Mouse (Mus musculus) cerebellum, adult 11-12 months (tissue): ENCODE results near the gene Gm10309.
"Not testable (repeated sequence)": the region's sequence is repeated elsewhere in the genome, so short reads cannot be mapped to it uniquely, and the experiment has no call there.

ENCODE experiments used
- DNase-seq: peaks from one replicate; pipeline ENCODE4 v3.0.0; 2022

The Gm10309 gene

DNA sequence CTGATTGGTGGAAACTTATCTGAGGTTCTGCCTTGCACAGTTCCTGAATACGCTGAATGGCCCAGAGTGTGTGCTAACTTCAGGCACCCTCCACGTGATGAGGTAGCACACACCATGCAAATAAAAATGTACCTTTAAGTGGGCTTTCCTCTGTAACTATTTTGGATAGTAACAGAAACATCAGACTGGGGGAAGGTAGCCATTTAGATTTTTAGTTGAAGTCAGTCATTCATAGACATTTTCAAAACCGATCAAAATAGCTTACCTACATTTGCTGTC, 3.1 kb upstream of the Gm10309 start:
- no peak for DNase-seq

DNA sequence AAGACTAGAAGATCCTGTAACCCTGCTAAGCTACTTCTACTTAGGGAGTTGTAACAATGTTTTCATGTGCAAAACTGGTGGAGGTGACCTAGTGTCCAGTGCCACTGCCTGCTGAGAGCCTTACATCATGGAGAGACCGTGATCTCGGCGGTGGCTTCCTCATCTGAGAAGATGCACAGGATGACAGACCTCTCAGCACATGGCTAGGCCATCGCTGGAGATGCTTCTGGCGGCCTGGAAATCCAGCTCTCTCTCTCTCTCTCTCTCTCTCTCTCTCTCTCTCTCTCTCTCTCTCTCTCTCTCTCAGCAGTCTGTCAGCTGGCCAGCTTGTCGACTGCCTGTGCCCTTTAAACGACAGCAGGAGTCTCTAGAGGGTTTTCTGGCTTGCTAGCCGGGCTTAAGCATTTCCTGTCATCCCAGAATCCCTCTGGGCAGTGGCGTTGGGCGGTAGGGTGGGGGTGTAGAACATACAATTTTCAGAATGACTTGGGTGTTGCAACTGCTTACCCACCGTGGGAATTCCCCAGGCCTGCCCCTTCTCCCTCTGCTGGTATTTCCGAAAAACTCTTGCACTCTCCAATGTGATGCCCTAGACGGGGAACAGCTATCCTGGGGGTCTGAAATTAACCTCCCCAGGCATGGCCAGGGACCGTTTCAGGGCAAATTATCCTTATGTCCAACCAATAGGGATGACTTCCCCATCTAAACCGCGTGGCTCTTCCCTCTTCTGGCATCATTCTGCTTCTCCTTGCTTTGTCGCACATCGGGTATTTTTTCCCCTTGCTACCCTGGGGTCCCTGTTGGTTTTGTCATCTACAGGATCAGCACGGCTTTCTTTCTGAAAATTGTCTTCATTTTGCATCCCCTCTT, 2.5 kb upstream of the Gm10309 start:
- no peak for DNase-seq

DNA sequence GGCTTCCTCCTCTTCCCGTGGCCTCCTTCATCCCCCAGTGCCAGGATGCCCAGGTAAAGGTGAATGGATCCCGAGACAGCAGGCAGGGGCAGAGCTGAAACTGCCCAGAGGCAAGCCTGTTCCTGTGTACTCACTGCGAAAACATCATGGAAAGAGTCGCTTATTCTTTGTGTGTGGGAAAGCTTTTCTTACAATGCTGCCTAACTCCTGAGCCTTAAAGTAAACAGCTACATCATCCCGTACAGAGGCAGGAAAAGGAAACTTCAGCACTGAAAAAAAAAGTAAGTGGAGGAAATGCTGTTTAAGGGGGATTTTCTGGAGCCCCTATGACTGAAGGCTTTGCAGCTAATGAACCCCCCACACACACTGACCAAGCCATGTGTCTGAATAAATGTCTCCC, 1.8 kb upstream of the Gm10309 start:
- DNase-seq = no peak

DNA sequence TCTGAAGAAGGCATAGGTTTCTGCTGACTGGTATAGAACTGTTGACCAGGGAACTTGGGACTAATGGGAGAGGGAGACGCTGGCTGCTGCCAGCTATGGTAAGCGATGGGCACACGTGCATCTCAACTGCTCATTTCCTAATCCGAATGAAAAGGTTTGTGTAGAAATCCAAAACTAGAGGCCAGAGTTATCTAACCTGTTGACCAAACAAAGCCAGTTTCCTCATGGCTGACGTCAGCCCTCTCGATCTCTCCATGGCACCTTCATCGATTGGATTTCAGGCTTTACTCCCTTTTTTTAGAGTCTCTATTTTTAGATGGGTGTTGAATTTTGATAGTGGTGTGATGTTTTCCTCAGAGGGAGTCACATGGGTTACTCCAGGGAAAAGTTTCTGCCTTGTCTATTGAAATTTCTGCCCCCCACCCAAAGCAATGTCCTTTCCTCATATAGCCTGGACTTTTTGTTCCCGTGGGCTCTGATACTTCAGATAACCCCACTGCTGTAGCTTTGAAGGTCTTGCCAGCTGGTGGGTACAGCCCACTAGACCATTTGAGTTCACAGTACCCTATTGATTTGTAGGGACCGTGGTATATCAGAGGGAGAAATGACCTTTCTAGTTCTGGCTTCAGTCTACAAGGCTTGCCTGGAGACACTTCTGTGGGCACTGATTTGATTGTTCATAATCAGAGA, 1.7 kb downstream of the Gm10309 start:
- DNase-seq = no peak

DNA sequence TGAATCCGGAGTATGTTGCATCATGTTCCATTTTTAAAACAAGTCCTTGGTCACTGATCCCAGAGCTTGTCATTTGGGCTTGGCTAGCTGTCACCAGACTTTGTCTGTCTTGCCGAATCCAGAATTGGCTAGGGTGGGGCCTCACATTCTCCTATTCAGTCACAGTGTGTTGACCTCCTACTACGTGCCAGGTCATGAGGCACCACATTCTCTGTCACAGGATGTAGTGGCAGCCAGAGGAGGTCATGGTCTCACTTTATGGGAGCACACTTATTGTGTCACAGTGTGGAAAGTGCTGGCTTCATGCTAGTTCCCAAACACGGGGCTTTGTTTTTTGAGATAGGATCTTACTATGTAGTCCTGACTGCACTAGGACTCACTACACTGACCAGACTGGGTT, 3.6 kb downstream of the Gm10309 start:
- no peak for DNase-seq

DNA sequence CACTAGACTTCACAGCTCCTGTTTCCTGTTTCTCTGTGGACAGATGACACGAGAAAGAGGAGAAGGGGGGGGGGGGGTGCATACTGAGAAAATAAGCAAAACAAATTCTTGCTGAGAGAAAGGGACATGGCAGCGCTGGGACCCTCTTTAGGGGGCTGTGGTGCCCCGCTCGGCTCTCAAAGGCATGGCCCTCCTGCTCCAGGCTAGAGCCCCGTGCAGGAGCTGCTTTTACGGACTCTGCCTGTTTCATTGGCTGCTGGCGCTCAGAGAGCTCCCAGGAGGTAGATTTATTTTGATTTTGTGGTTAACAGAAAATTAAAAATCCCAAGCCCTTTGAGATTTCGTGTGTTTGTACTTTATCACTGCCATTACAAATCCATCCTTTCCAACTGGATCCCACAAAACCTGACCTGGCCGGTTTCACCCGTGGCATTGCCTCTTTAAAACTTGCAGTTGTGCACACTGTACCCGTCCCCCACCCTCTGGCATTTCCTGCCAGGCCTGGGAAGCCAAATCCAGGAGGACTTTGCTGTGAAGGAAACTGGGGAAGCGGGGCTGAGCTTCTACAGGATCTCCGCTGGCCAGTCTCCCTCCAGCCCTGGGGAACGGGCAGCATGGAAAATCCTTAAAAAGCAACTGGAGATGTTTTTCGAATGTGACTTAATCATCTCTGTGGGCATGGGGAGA, 5.5 kb downstream of the Gm10309 start:
- no peak for DNase-seq

DNA sequence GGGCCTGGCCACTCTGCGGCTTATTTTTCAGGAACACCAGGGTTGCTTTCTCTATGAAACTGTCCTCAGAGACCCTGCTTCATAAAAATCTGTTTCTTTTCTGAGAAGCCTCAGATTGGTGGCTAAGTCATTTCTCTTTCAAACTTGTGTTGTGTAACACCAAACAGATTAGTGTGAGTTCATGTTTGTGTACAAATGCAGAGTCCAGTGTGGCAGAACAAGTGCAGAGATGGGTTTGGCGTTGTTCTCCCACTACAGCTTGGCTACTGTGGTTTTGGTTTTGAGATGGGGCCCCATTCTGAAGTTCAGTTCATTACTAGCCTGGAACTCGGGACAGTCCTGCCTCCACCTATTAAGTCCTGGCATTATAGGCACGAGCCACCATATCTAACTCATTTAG, 7.7 kb downstream of the Gm10309 start:
- DNase-seq = no peak

DNA sequence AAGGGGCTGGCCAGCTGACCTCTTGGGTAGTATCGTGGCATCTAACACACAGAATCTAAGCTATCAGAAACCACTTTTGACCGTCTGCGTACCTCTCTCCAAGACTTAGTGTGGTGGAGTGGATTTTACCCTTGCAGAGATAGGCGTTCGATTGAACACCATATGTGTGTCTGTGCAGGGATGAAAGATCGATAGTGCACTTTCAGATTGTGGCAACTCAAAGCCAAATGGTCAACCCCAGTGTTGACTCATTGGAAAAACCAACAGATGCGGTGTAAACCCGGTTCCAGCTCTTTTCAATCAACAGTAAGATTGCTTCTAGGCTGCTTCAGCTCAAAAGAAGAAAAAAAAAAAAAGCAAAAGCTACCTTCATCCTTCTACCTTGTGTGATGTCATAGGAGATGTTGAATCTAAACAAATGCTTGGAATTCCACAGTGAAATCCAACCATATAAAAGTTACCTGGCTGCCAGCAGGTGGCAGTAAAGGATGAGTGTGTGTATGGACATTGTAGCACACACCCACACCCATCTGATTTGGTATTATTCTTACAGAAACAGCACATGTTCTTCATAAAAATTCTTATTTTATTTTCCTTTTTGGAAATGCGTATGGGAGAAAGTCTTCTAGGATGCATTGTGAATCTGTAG, 8.8 kb downstream of the Gm10309 start:
- DNase-seq = no peak

DNA sequence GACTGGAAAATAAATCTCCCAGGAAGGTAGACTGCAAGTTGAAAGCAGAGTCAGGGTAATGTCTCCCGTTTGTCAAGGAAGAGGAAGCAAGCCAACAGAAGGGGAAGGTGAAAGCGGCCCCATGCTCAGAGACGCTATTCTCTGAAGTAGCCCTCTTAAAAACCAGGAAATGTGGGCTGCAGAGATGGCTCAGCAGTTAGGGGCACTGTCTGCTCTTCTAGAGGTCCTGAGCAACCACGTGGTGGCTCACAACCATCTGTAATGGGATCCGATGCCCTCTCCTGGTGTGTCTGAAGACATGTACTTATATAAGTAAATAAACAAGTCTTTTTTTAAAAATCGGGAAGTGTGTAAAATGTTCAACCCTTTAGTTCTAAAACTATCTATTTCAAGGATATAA, 10.1 kb downstream of the Gm10309 start:
- no peak for DNase-seq

DNA sequence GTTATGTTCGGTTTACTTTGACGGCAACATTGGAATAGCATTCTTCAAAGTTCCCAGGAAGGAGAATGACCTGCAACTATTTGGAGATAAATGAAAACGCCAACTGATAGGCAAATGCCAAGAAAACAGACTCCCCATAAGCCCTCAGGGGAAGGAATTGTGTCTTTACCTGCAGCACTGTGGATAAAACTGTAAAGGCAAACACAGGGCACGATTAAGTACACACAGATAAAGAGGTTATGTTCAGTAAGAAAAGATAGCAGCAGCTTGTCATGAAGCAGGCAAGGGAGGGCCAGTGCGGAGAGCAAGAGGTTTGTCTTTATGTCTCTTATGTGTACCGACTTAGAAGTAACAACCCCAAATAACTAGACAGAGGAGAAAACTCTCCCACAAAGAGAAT, 10.5 kb downstream of the Gm10309 start:
- DNase-seq = no peak

DNA sequence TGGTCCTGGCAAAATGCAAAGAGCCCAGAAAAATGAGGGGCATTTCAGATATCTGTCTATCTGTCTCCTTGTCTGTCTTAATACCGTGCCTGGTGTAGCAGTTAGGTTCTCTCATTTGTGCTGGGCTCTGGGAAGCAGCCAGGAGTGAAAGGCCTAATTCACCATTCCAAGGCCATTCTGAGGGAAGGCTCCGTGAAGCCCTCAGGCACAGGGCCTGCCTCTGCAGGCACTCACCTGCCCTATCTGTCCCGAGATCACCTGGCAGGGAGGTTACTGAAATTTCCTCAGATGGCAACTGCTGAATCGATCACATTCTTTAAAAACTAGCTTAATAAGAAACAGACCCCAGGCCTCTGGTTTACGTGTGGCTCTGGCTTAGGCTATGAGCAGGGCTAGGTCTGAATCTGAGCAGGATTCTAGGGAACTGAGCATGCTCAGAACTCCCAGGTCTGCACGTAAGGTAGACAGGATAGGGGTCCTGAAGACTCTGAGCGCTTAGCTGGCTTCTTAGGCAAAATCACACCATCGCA, 11.1 kb downstream of the Gm10309 start:
- DNase-seq = no peak

DNA sequence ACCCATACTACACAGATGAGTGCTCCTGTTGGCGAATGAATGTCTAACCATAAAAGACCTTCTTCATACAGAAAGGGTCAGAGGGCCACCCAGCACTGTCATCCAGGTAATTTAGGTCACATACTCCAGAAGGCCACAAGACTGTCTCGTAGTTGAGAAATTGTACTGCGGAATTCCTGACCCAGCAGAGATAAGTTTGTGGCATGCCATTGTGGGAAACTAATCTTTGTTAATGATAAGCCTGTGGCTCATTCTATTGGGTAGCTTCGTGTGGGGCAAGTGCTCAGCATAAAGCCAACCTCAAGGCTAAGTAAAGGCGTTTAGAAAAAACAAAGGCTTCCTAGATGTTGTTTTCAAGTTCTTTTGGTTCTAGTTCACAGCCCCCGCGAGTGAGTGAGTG, 12.7 kb downstream of the Gm10309 start:
- no peak for DNase-seq

DNA sequence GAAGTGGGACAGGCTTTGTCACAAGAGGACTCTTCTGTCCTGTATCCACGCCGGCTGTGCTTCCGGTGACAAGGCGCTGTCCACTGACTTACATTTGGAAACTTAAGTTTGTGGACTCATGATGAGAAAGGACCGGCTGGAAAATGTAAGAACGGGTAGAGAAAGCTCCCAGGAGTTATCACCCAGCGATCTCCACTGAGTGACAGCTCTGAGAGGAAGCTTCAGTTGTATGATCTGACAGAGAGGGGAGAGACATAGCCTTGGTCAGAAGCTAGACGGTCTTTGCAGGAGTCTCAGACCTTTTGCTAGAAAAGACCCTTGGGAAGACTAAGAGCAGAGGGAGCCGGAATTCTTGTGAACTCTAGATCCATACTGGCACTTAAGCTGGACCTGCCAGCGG, 15.2 kb downstream of the Gm10309 start:
- no peak for DNase-seq

DNA sequence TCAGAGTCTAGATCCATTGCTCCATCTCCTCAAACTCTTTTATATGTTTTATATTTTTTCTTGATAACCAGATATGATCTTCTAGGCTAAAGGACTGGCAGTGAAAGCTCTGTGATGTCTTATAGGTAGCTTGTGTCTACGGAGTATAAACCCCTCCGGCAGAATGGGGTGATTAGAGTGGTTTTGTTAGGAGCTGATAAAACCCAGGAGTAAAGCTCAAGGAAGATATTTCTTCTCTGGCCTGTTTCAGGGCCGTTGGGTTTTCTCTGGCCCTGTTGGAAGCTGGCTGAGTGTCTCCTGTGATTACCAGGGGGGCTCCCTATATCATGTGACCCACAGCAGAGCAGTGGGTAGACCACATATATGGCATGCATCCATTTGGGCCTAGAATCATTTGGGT, 17.6 kb downstream of the Gm10309 start:
- no peak for DNase-seq

DNA sequence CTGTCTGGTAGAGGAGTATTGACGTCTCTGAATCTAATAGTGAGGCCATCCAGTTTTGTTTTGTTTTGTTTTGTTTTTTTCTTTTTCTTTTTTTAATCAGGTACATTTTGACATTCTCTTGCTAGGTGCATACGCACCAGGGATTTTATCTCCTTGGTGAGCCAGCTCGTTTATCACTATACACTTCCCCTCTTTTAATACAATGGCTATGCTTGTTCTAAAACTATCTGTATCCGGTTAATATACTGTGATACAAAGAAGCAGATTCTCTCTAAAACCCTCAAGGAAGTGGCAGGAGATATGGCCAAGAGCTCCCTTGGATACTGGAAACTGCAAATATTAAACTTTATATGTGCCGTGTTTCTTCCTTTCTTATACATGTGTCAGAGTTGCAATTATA, 18.4 kb downstream of the Gm10309 start:
- DNase-seq = no peak

DNA sequence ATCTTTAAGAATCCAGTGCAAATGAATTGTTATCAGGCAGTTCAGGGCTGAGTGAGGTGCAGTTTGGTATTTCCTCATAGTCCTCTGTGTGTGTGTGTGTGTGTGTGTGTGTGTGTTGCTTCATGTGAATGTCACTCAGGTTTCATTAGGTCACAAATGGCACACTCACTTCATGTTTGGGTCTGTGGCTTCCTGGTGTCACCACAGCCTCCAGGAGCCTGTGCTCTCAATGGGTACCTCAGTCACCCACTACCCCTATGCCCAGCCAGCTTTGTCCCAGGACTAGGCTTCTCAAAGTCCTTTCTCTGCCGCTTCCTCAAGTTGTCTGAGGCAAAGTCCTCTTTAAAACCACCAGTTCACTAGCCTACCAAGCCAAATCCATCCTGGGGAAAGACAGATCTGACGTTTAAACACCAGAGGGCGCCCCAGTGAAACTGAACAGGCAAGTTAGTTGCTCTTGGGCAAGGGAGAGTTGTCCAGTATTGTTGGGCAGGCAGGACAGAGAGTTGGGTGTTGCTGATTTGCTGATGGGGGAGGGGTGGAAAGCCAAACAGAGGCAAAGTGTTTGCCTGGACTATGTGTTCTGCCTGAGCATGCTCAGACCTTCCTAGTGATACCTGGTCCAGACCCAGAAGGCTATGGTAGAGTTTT, 20.8 kb downstream of the Gm10309 start:
- peak; percentile 65 for DNase-seq

DNA sequence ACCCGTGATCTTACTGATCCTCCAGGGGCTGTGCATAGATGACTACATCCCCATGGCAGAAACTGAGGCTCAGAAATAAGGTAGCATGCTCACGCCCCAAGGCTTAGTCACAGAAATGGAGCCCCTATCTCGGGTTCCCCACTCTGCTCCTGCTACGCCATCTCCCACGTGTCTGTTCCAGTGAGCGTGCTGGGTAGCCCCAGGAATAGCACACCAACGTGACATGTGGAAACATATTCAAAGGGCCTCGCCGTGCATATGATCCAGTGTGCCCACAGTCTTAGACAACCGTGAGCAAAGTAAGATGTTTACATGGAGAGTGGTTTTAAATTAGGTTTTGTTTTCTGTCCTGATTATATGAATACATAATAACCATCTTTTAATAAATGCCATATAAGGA, 22.4 kb downstream of the Gm10309 start:
- DNase-seq = no peak

DNA sequence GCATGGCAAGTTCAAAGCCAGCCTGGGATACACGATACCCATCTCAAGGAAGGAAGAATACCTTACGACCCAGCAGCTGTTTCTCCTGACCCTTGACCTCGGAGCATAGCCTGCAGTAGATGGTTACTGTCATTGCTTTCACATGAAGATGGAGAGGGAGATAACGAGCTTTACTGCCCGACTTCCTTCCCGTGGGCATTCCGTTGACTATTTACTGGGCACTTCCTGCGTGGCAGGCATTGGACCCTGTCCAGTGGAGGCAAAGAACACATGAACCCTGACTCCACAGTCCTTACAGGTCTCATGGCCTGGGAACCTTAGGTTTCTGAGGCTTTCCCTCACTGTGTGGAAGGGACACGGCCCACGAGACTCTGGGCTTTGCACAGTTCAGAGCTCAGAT, 25.6 kb downstream of the Gm10309 start:
- no peak for DNase-seq

DNA sequence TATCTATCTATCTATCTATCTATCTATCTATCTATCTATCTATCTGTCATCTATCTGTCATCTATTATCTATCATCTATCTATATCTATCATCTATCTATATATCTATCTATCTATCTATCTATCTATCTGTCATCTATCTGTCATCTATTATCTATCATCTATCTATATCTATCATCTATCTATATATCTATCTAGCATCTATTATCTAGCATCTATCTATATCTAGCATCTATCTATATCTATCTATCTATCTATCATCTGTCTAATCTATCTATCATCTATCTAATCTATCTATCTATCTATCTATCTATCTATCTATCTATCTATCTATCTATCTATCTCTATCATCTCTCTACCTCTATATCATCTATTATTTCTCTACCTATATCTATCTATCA, 27.6 kb downstream of the Gm10309 start:
- DNase-seq = not testable (repeated sequence)

DNA sequence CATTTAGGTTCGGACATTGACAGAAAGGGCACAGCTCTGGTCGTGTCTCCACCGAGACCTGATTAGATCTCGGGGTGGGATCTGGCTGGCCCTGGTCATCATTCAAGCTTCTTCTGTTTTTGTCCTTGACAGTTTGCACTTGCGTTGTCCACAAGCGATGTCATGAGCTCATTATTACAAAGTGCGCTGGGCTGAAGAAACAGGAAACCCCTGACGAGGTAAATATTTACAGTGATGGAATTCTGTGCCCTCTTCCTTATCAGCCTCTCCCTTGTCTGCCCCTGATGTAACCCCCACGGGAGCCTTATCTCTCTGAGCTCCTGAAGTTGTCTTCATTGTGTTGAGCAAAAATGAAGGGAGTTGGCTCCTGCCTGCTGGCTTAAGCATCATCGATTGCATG, 28.4 kb downstream of the Gm10309 start:
- DNase-seq = no peak

DNA sequence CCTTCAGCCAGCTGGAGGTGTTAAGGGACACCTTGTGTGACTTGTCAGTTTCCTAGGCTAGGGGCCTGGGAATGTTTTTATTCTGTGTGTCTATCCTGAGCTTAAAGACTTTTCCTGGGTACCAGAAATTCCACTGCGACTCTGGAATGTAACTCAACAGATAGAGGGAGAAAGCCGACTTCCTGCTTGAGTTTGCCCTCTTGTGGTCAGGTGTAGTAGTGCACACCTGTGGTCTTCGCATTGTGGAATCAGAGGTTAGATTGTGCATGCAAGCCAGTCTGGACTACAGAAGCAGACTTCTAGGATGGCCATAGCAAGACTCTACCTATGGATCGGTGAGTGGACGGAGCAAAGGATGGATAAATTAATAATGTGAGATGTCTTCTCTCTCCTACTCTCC, 33.3 kb downstream of the Gm10309 start:
- peak; percentile 66 for DNase-seq

DNA sequence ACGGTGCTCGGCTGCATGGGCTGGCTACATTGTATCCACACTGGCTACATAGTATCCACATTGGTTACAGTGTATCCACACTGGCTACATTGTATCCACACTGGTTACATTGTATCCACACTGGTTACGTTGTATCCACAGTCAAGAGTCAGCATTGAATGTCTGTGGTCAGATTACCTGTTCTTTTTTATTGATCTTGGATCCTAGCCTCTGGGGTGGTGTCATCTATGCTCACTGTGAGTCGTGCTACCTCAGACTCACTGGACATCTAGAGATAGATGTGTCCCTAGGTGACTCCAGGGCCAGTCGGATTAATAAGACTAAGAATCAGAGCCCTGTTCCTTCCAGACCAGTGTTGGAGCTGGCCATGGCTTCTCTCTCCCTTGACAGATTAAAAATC, 34.9 kb downstream of the Gm10309 start:
- no peak for DNase-seq

DNA sequence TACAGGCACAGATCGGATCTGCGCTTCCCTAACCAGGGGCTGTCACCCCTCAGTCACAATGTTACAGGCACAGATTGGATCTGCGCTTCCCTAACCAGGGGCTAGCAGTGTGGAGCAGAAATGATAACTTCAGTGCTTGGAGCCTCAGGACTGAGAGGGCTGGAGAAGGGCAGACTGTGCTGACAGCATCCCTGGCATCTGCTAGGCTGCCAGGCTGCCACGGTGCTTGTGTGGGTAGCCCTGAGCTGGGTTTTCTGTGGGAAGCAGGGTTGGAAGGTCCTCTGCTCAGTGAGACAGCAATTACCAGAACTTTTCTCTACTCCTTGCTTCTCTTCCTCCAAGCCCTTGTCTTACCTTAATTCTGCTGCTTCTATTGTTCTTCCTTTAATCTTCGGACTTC, 37.1 kb downstream of the Gm10309 start:
- DNase-seq = no peak
